Mouse (Mus musculus): ENCODE data around the gene Leprot.
A peak's percentile ranks its signal among the peaks of the same experiment; 100 is the strongest.

Gene Leprot

GRCm38 (mm10) chr4:101647196-101647905, at the start of gene Leprot:
TSS of gene Leprot (plus strand) at chr4:101647718.
- peak; percentile 98 for DNase-seq

GRCm38 (mm10) chr4:101601758-101602157, 45.8 kb upstream of the Leprot start:
- DNase-seq: no peak

- no peak for DNase-seq
Observed at GRCm38 (mm10) chr4:101603635-101604034, 43.9 kb upstream of the Leprot start.

GRCm38 (mm10) chr4:101616520-101616919, 31.0 kb upstream of the Leprot start:
- no peak for DNase-seq

- no peak for DNase-seq
Observed at GRCm38 (mm10) chr4:101617742-101618141, 29.8 kb upstream of the Leprot start.

GRCm38 (mm10) chr4:101620206-101620605, 27.3 kb upstream of the Leprot start:
- DNase-seq: no peak

- DNase-seq: no peak
Observed at GRCm38 (mm10) chr4:101621241-101621640, 26.3 kb upstream of the Leprot start.

GRCm38 (mm10) chr4:101625278-101625677, 22.2 kb upstream of the Leprot start:
- no peak for DNase-seq

GRCm38 (mm10) chr4:101635596-101635995, 11.9 kb upstream of the Leprot start:
- no peak for DNase-seq

GRCm38 (mm10) chr4:101637472-101637871, 10.0 kb upstream of the Leprot start:
- DNase-seq: no peak

GRCm38 (mm10) chr4:101640631-101641030, 6.9 kb upstream of the Leprot start:
- DNase-seq: no peak

- DNase-seq: no peak
Observed at GRCm38 (mm10) chr4:101642708-101643107, 4.8 kb upstream of the Leprot start.

- no peak for DNase-seq
Observed at GRCm38 (mm10) chr4:101643216-101643615, 4.3 kb upstream of the Leprot start.

- no peak for DNase-seq
Observed at GRCm38 (mm10) chr4:101646857-101647195, 692 bp upstream of the Leprot start.

- DNase-seq: no peak
Observed at GRCm38 (mm10) chr4:101647976-101648642, 591 bp downstream of the Leprot start.

GRCm38 (mm10) chr4:101648745-101649144, 1.2 kb downstream of the Leprot start:
- no peak for DNase-seq

- DNase-seq: no peak
Observed at GRCm38 (mm10) chr4:101650961-101651360, 3.4 kb downstream of the Leprot start.

GRCm38 (mm10) chr4:101654256-101654655, 6.7 kb downstream of the Leprot start:
- no peak for DNase-seq

GRCm38 (mm10) chr4:101654788-101655414, 7.4 kb downstream of the Leprot start:
- DNase-seq: no peak

GRCm38 (mm10) chr4:101655415-101655790, 7.9 kb downstream of the Leprot start:
- DNase-seq: no peak

GRCm38 (mm10) chr4:101656056-101656455, 8.5 kb downstream of the Leprot start:
- DNase-seq: no peak

- no peak for DNase-seq
Observed at GRCm38 (mm10) chr4:101656956-101657570, 9.5 kb downstream of the Leprot start.

GRCm38 (mm10) chr4:101664160-101664750, 16.7 kb downstream of the Leprot start:
- DNase-seq: peak; percentile 65

Data from right cerebral cortex, postnatal 14 days (tissue).